Mouse (Mus musculus) adrenal gland, postnatal 14 days (tissue): Measurements from ENCODE around the gene Gpa33. TPM values are rescaled to one million over a fixed set of nuclear protein-coding genes. Genes with fewer than 3 reads are reported as not detected.

ENCODE experiments used
- DNase-seq: peaks from one replicate; pipeline ENCODE4 v3.0.0; 2021; ENCODE audit warnings: mixed read lengths
- long read RNA-seq, 2 experiments: library from polyadenylated mRNA; stranded (forward); transcript quantifications; one replicate each; pipeline ENCODE4 v2.0.0; 2021
- total RNA-seq: library from RNA; stranded (reverse); gene quantifications from 2 replicates; pipeline ENCODE4 v1.2.3, GENCODE M21; 2021

The Gpa33 gene
- total RNA-seq, result 0.15 TPM in 1 of 2 replicates, not detected in the other
- long read RNA-seq, experiment 1, result 0 reads
- long read RNA-seq, experiment 2, result 0 reads

- no peak for DNase-seq
Measured at GRCm38 (mm10) chr1:166130224-166130860, at the start of gene Gpa33. Gene Gpa33, plus strand, starts transcription at chr1:166130238.

- no peak for DNase-seq
Measured at GRCm38 (mm10) chr1:166088446-166089170, 41.4 kb upstream of the Gpa33 start.

GRCm38 (mm10) chr1:166089337-166089736 is 40.7 kb upstream of the Gpa33 start:
- no peak for DNase-seq

GRCm38 (mm10) chr1:166089739-166090138 is 40.3 kb upstream of the Gpa33 start:
- DNase-seq, result peak; percentile 19

GRCm38 (mm10) chr1:166090306-166090705 is 39.7 kb upstream of the Gpa33 start:
- no peak for DNase-seq

- DNase-seq, result no peak
Measured at GRCm38 (mm10) chr1:166094462-166094861, 35.6 kb upstream of the Gpa33 start.

- no peak for DNase-seq
Measured at GRCm38 (mm10) chr1:166098120-166098519, 31.9 kb upstream of the Gpa33 start.

GRCm38 (mm10) chr1:166102920-166103608 is 27.0 kb upstream of the Gpa33 start:
- peak; percentile 66 for DNase-seq

GRCm38 (mm10) chr1:166104858-166105257 is 25.2 kb upstream of the Gpa33 start:
- no peak for DNase-seq

- no peak for DNase-seq
Measured at GRCm38 (mm10) chr1:166105464-166105863, 24.6 kb upstream of the Gpa33 start.

- no peak for DNase-seq
Measured at GRCm38 (mm10) chr1:166114986-166115385, 15.1 kb upstream of the Gpa33 start.

- no peak for DNase-seq
Measured at GRCm38 (mm10) chr1:166115719-166116118, 14.3 kb upstream of the Gpa33 start.

- DNase-seq, result peak; percentile 44
Measured at GRCm38 (mm10) chr1:166117866-166118639, 12.0 kb upstream of the Gpa33 start.

- no peak for DNase-seq
Measured at GRCm38 (mm10) chr1:166122114-166122513, 7.9 kb upstream of the Gpa33 start.

- no peak for DNase-seq
Measured at GRCm38 (mm10) chr1:166123045-166123444, 7.0 kb upstream of the Gpa33 start.

- DNase-seq, result no peak
Measured at GRCm38 (mm10) chr1:166123751-166124150, 6.3 kb upstream of the Gpa33 start.

- DNase-seq, result no peak
Measured at GRCm38 (mm10) chr1:166124932-166125593, 5.0 kb upstream of the Gpa33 start.

GRCm38 (mm10) chr1:166126290-166126689 is 3.7 kb upstream of the Gpa33 start:
- no peak for DNase-seq

GRCm38 (mm10) chr1:166126795-166127194 is 3.2 kb upstream of the Gpa33 start:
- DNase-seq, result no peak

GRCm38 (mm10) chr1:166127719-166128118 is 2.3 kb upstream of the Gpa33 start, which contains the start of gene Dusp27:
Gene Dusp27, minus strand, starts transcription at chr1:166127922.
- no peak for DNase-seq

GRCm38 (mm10) chr1:166128551-166128950 is 1.5 kb upstream of the Gpa33 start:
- DNase-seq, result no peak

GRCm38 (mm10) chr1:166132367-166132766 is 2.3 kb downstream of the Gpa33 start:
- no peak for DNase-seq
